Mouse (Mus musculus) liver, embryonic 12.5 days (tissue): ENCODE results near the gene Fnbp4. TPM values are rescaled to one million over a fixed set of nuclear protein-coding genes. Genes with fewer than 3 reads are reported as not detected.
A peak's percentile ranks its signal among the peaks of the same experiment; 100 is the strongest.

Experiments
- ATAC-seq: fragments of 200-750 bp; cut with Nextera tagmentation; 2 replicates; pipeline ENCODE4 v1.8.0; 2017; ENCODE audit warnings: moderate number of reproducible peaks, mild to moderate bottlenecking, moderate library complexity
- H3K27ac ChIP-seq: fragments of 300-500 bp; sonication (generic); 2 replicates; pipeline ENCODE4 v1.5.1; 2016; ENCODE audit warnings: mild to moderate bottlenecking
- H3K27me3 ChIP-seq: fragments of 300-500 bp; sonication (generic); replicated peaks from 2 replicates; pipeline ENCODE4 v1.6.1; 2016; ENCODE audit warnings: mild to moderate bottlenecking, moderate library complexity
- H3K36me3 ChIP-seq: fragments of 300-500 bp; sonication (generic); 2 replicates; pipeline ENCODE4 v1.6.1; 2016; ENCODE audit warnings: mild to moderate bottlenecking, moderate library complexity
- H3K4me1 ChIP-seq: fragments of 300-500 bp; sonication (generic); 2 replicates; pipeline ENCODE4 v1.6.1; 2016
- H3K4me2 ChIP-seq: fragments of 300-500 bp; sonication (generic); 2 replicates; pipeline ENCODE4 v1.6.1; 2016; ENCODE audit warnings: mild to moderate bottlenecking, moderate library complexity
- H3K4me3 ChIP-seq: fragments of 300-500 bp; sonication (generic); 2 replicates; pipeline ENCODE4 v1.5.1; 2016; ENCODE audit warnings: mild to moderate bottlenecking, moderate library complexity
- H3K9ac ChIP-seq: fragments of 300-500 bp; sonication (generic); 2 replicates; pipeline ENCODE4 v1.6.1; 2016; ENCODE audit warnings: mild to moderate bottlenecking, moderate library complexity
- H3K9me3 ChIP-seq: fragments of 300-500 bp; sonication (generic); replicated peaks from 2 replicates; pipeline ENCODE4 v1.6.1; 2016; ENCODE audit warnings: mild to moderate bottlenecking, moderate library complexity
- WGBS: fragments of 180-500 bp; shearing (Covaris S2); methylation state at CpG from one replicate; pipeline ENCODE4 v1.1.7; 2016; ENCODE audit not compliant: insufficient replicate concordance; 5-methylcytosine and 5-hydroxymethylcytosine counted together
- polyA plus RNA-seq: library from polyadenylated mRNA; unstranded; fragments of >200 nt; fragmentation: Nextera tagmentation; extraction: Ambion mirVana; gene quantifications from 2 replicates; pipeline ENCODE4 v1.2.1, GENCODE M21; 2016

Gene Fnbp4
- polyA plus RNA-seq, 1 experiment from 2014 or later: 62.9 TPM

- under 1% methylated on average over 54 of the region's 54 CpGs for WGBS
- peak overlapping the region; percentile 82 for H3K4me2 ChIP-seq
- H3K9ac ChIP-seq: peak overlapping the region; percentile 87
- H3K27me3 ChIP-seq: no peaks in the 10 kb centered on the region
- ATAC-seq: peak; percentile 48
- H3K4me1 ChIP-seq: peaks cover 42% of the 10 kb centered on the region
- H3K36me3 ChIP-seq: peaks cover 38% of the 10 kb centered on the region
- peak overlapping the region; percentile 93 for H3K4me3 ChIP-seq
- no peaks in the 10 kb centered on the region for H3K9me3 ChIP-seq
- H3K27ac ChIP-seq: peak overlapping the region; percentile 96
Observed at GRCm38 (mm10) chr2:90745740-90746537, 769 bp downstream of the Fnbp4 start.

- no peak for ATAC-seq
- Histone ChIP-seq H3K27ac (no peak overlapping the region), H3K9me3 (no peaks in the 10 kb centered on the region), H3K4me3 (peak overlapping the region; percentile 93), H3K4me2 (peak overlapping the region; percentile 82), H3K4me1 (peaks cover 42% of the 10 kb centered on the region), H3K9ac (peak overlapping the region; percentile 87), H3K27me3 (no peaks in the 10 kb centered on the region), H3K36me3 (peaks cover 44% of the 10 kb centered on the region)
- 6% methylated on average over 4 of the region's 4 CpGs for WGBS
Observed at GRCm38 (mm10) chr2:90746538-90746865, 1.3 kb downstream of the Fnbp4 start.

GRCm38 (mm10) chr2:90747131-90747530 lies 2.0 kb downstream of the Fnbp4 start:
- 80% methylated on average over 10 of the region's 10 CpGs for WGBS
- Histone ChIP-seq H3K4me3 (peak overlapping the region; percentile 93), H3K9ac (peak overlapping the region; percentile 87), H3K4me2 (peak overlapping the region; percentile 82), H3K36me3 (peaks cover 49% of the 10 kb centered on the region), H3K9me3 (no peaks in the 10 kb centered on the region), H3K27me3 (no peaks in the 10 kb centered on the region), H3K4me1 (peaks cover 42% of the 10 kb centered on the region), H3K27ac (no peak overlapping the region)
- no peak for ATAC-seq

GRCm38 (mm10) chr2:90749676-90750459 lies 4.7 kb downstream of the Fnbp4 start:
- H3K36me3 ChIP-seq: peaks cover 77% of the 10 kb centered on the region
- 65% methylated on average over 6 of the region's 6 CpGs for WGBS
- no peak for ATAC-seq
- peaks cover 33% of the 10 kb centered on the region for H3K4me1 ChIP-seq
- no peak overlapping the region for H3K4me3 ChIP-seq
- H3K9ac ChIP-seq: no peak overlapping the region
- H3K27ac ChIP-seq: no peak overlapping the region
- no peak overlapping the region for H3K4me2 ChIP-seq
- no peaks in the 10 kb centered on the region for H3K27me3 ChIP-seq
- H3K9me3 ChIP-seq: no peaks in the 10 kb centered on the region

GRCm38 (mm10) chr2:90753565-90753964 lies 8.4 kb downstream of the Fnbp4 start:
- Histone ChIP-seq H3K9me3 (no peaks in the 10 kb centered on the region), H3K9ac (no peak overlapping the region), H3K36me3 (peaks cover 97% of the 10 kb centered on the region), H3K27me3 (no peaks in the 10 kb centered on the region), H3K4me2 (no peak overlapping the region), H3K27ac (no peak overlapping the region), H3K4me1 (peaks cover 16% of the 10 kb centered on the region), H3K4me3 (no peak overlapping the region)
- 90% methylated on average over 2 of the region's 2 CpGs for WGBS
- ATAC-seq: no peak

GRCm38 (mm10) chr2:90754188-90754587 lies 9.0 kb downstream of the Fnbp4 start:
- no peak overlapping the region for H3K9ac ChIP-seq
- peaks cover 97% of the 10 kb centered on the region for H3K36me3 ChIP-seq
- no peaks in the 10 kb centered on the region for H3K27me3 ChIP-seq
- peaks cover 10% of the 10 kb centered on the region for H3K4me1 ChIP-seq
- H3K4me3 ChIP-seq: no peak overlapping the region
- WGBS: 92% methylated on average over 3 of the region's 3 CpGs
- H3K9me3 ChIP-seq: no peaks in the 10 kb centered on the region
- H3K27ac ChIP-seq: no peak overlapping the region
- no peak for ATAC-seq
- H3K4me2 ChIP-seq: no peak overlapping the region

- 82% methylated on average over 3 of the region's 3 CpGs for WGBS
- no peak overlapping the region for H3K27ac ChIP-seq
- no peak for ATAC-seq
Observed at GRCm38 (mm10) chr2:90765123-90765522, 20.0 kb downstream of the Fnbp4 start.

GRCm38 (mm10) chr2:90781323-90781722 lies 36.2 kb downstream of the Fnbp4 start:
- Histone ChIP-seq H3K9ac (no peak overlapping the region), H3K27ac (no peak overlapping the region), H3K4me2 (no peak overlapping the region), H3K9me3 (no peaks in the 10 kb centered on the region), H3K4me3 (no peak overlapping the region), H3K36me3 (peaks cover 50% of the 10 kb centered on the region), H3K4me1 (peaks cover 12% of the 10 kb centered on the region), H3K27me3 (peaks cover 34% of the 10 kb centered on the region)
- no peak for ATAC-seq
- WGBS: 50% methylated on average over 3 of the region's 3 CpGs

More at GRCm38 (mm10) chr2:90765123-90765522, 20.0 kb downstream of the Fnbp4 start:
- Histone ChIP-seq H3K9me3 (no peaks in the 10 kb centered on the region), H3K27me3 (no peaks in the 10 kb centered on the region), H3K9ac (no peak overlapping the region), H3K4me2 (no peak overlapping the region), H3K4me3 (no peak overlapping the region), H3K4me1 (no peaks in the 10 kb centered on the region), H3K36me3 (peaks cover 98% of the 10 kb centered on the region)

GRCm38 (mm10) chr2:90781938-90782337 lies 36.8 kb downstream of the Fnbp4 start:
- peak overlapping the region; percentile 71; the same call in 1 of the 2 replicates for H3K4me2 ChIP-seq

GRCm38 (mm10) chr2:90782458-90782857 lies 37.3 kb downstream of the Fnbp4 start, which contains the start of gene Agbl2:
Agbl2 (plus strand) TSS chr2:90782727.
- peak within 1 kb of the TSS; percentile 44 for H3K4me3 ChIP-seq
- peaks cover 12% of the 10 kb centered on the region for H3K4me1 ChIP-seq
- H3K4me2 ChIP-seq: peak within 1 kb of the TSS; percentile 71
- peaks cover 39% of the 10 kb centered on the region for H3K36me3 ChIP-seq
- no peaks in the 10 kb centered on the region for H3K9me3 ChIP-seq
- WGBS: 6% methylated on average over 11 of the region's 11 CpGs
- peak within 1 kb of the TSS; percentile 42 for H3K9ac ChIP-seq
- H3K27ac ChIP-seq: no peak within 1 kb of the TSS
- peak; percentile 46; the same call in 1 of the 2 replicates for ATAC-seq
- peaks cover 34% of the 10 kb centered on the region for H3K27me3 ChIP-seq

More at GRCm38 (mm10) chr2:90781938-90782337, 36.8 kb downstream of the Fnbp4 start:
- H3K9ac ChIP-seq: no peak overlapping the region
- H3K4me1 ChIP-seq: peaks cover 12% of the 10 kb centered on the region
- no peak overlapping the region for H3K4me3 ChIP-seq
- H3K27me3 ChIP-seq: peaks cover 34% of the 10 kb centered on the region
- peaks cover 44% of the 10 kb centered on the region for H3K36me3 ChIP-seq
- no peak overlapping the region for H3K27ac ChIP-seq
- no peak for ATAC-seq
- 39% methylated on average over 2 of the region's 2 CpGs for WGBS
- no peaks in the 10 kb centered on the region for H3K9me3 ChIP-seq

- peak overlapping the region; percentile 42 for H3K9ac ChIP-seq
- peaks cover 12% of the 10 kb centered on the region for H3K4me1 ChIP-seq
- no peak overlapping the region for H3K27ac ChIP-seq
- peaks cover 34% of the 10 kb centered on the region for H3K27me3 ChIP-seq
- H3K4me3 ChIP-seq: peak overlapping the region; percentile 44
- H3K9me3 ChIP-seq: no peaks in the 10 kb centered on the region
- WGBS: 4% methylated on average over 29 of the region's 29 CpGs
- H3K4me2 ChIP-seq: peak overlapping the region; percentile 71
- peaks cover 33% of the 10 kb centered on the region for H3K36me3 ChIP-seq
- ATAC-seq: peak; percentile 47; the same call in 1 of the 2 replicates
Observed at GRCm38 (mm10) chr2:90782901-90783486, 37.8 kb downstream of the Fnbp4 start.

- no peaks in the 10 kb centered on the region for H3K9me3 ChIP-seq
- H3K36me3 ChIP-seq: no peaks in the 10 kb centered on the region
- no peaks in the 10 kb centered on the region for H3K4me1 ChIP-seq
- no peak overlapping the region for H3K27ac ChIP-seq
- WGBS: 63% methylated on average over 2 of the region's 2 CpGs
- H3K9ac ChIP-seq: no peak overlapping the region
- peaks cover 14% of the 10 kb centered on the region for H3K27me3 ChIP-seq
- no peak overlapping the region for H3K4me3 ChIP-seq
- no peak overlapping the region for H3K4me2 ChIP-seq
- no peak for ATAC-seq
Observed at GRCm38 (mm10) chr2:90788126-90788525, 43.0 kb downstream of the Fnbp4 start.
